Mouse (Mus musculus) G1E (cell line): ENCODE data around the gene Mapk8ip2. TPM values are rescaled to one million over a fixed set of nuclear protein-coding genes. Genes with fewer than 3 reads are reported as not detected.

ENCODE experiments used
- ATAC-seq: 2 replicates; pipeline ENCODE4 v1.8.0; 2016; ENCODE audit warnings: mild to moderate bottlenecking; ENCODE audit not compliant: insufficient number of reproducible peaks, poor library complexity, low FRiP score, severe bottlenecking; ENCODE audit errors: extremely low read depth
- DNase-seq: peaks from one replicate; pipeline ENCODE4 v3.0.0; 2012; ENCODE audit warnings: low spot score
- H3K27me3 ChIP-seq: 2 replicates; pipeline ENCODE4 v1.6.1; 2012; ENCODE audit warnings: mild to moderate bottlenecking, low read length, inconsistent platforms; ENCODE audit not compliant: insufficient read depth
- H3K36me3 ChIP-seq: replicated peaks from 2 replicates; pipeline ENCODE3; 2012; ENCODE audit warnings: mild to moderate bottlenecking, inconsistent platforms
- H3K4me1 ChIP-seq: 2 replicates; pipeline ENCODE4 v1.6.1; 2012; ENCODE audit warnings: low read depth, low read length, inconsistent platforms, mixed read lengths; ENCODE audit not compliant: insufficient read depth
- H3K4me3 ChIP-seq: 2 replicates; pipeline ENCODE4 v1.5.1; 2012; ENCODE audit warnings: low read depth, mild to moderate bottlenecking, inconsistent platforms, low read length, moderate library complexity, mixed read lengths
- H3K9me3 ChIP-seq: replicated peaks from 2 replicates; pipeline ENCODE4 v1.6.1; 2012; ENCODE audit warnings: inconsistent platforms
- CTCF ChIP-seq: IDR thresholded peaks from 2 replicates; pipeline ENCODE4 v1.5.1; 2012; ENCODE audit warnings: low read depth, low read length, inconsistent platforms, mixed read lengths
- GATA1 ChIP-seq: IDR thresholded peaks from 2 replicates; pipeline ENCODE4 v1.6.1; 2012; ENCODE audit warnings: borderline replicate concordance, low read length, inconsistent platforms, mixed read lengths
- GATA2 ChIP-seq: IDR thresholded peaks from 2 replicates; pipeline ENCODE4 v1.6.1; 2012; ENCODE audit warnings: low read depth, low read length, inconsistent platforms, borderline replicate concordance
- POLR2AphosphoS5 ChIP-seq: IDR thresholded peaks from 2 replicates; pipeline ENCODE4 v1.6.1; 2012; ENCODE audit warnings: low read depth, low read length, inconsistent platforms; ENCODE audit not compliant: insufficient replicate concordance
- TAL1 ChIP-seq: conservative IDR thresholded peaks from 2 replicates; pipeline ENCODE4 v1.6.1; 2012; ENCODE audit warnings: low read depth, low read length, inconsistent platforms, mixed read lengths
- polyA plus RNA-seq: library from polyadenylated mRNA; stranded (reverse); fragments of >175 nt; gene quantifications from 2 replicates; pipeline ENCODE4 v1.2.3, GENCODE M21; 2012
- total RNA-seq, 2 experiments: library from RNA; stranded (forward) in 1 of 2; stranded (reverse) in 1 of 2; fragments of 200-1000 nt in 1 of 2; fragments of >200 nt in 1 of 2; fragmentation: Nextera tagmentation in 1 of 2; gene quantifications; 2 replicates each; pipeline ENCODE4 v1.2.3; 2014 to 2017

Gene Mapk8ip2
- total and polyA plus RNA-seq, 3 experiments, result 0.05 TPM; not detected in 2

GRCm38 (mm10) chr15:89424621-89425020 is 29.1 kb upstream of the Mapk8ip2 start:
- Histone ChIP-seq H3K27me3 (no peaks in the 10 kb centered on the region), H3K36me3 (peaks cover 86% of the 10 kb centered on the region), H3K9me3 (no peaks in the 10 kb centered on the region), H3K4me1 (peaks cover 14% of the 10 kb centered on the region), H3K4me3 (no peak overlapping the region)
- TF ChIP-seq GATA1, result no peak
- no peak for TF ChIP-seq TAL1
- TF ChIP-seq POLR2AphosphoS5, result no peak
- TF ChIP-seq CTCF, result no peak
- TF ChIP-seq GATA2, result no peak
- no peak for DNase-seq
- no peak for ATAC-seq

GRCm38 (mm10) chr15:89425711-89426121 is 28.0 kb upstream of the Mapk8ip2 start, which contains the start of gene Cpt1b:
Gene Cpt1b (minus strand): TSS chr15:89425863.
- Histone ChIP-seq H3K9me3 (no peaks in the 10 kb centered on the region), H3K4me1 (peaks cover 14% of the 10 kb centered on the region), H3K4me3 (no peak within 1 kb of the TSS), H3K27me3 (no peaks in the 10 kb centered on the region), H3K36me3 (peaks cover 76% of the 10 kb centered on the region)
- ATAC-seq, result no peak
- no peak for DNase-seq
- TF ChIP-seq TAL1 (no peak), GATA1 (no peak), POLR2AphosphoS5 (no peak), GATA2 (no peak), CTCF (no peak)

GRCm38 (mm10) chr15:89426716-89427115 is 27.0 kb upstream of the Mapk8ip2 start:
- DNase-seq, result no peak
- H3K4me1 ChIP-seq, result peaks cover 23% of the 10 kb centered on the region

GRCm38 (mm10) chr15:89428136-89428790 is 25.4 kb upstream of the Mapk8ip2 start:
- no peak for TF ChIP-seq GATA1
- no peak for TF ChIP-seq CTCF
- no peak for TF ChIP-seq POLR2AphosphoS5
- TF ChIP-seq GATA2, result no peak
- TF ChIP-seq TAL1, result no peak
- Histone ChIP-seq H3K4me1 (peaks cover 27% of the 10 kb centered on the region), H3K4me3 (peak overlapping the region; percentile 85), H3K27me3 (no peaks in the 10 kb centered on the region), H3K36me3 (peaks cover 62% of the 10 kb centered on the region), H3K9me3 (no peaks in the 10 kb centered on the region)
- no peak for ATAC-seq
- DNase-seq, result no peak

More at GRCm38 (mm10) chr15:89426716-89427115, 27.0 kb upstream of the Mapk8ip2 start:
- Histone ChIP-seq H3K4me3 (no peak overlapping the region), H3K27me3 (no peaks in the 10 kb centered on the region), H3K9me3 (no peaks in the 10 kb centered on the region), H3K36me3 (peaks cover 70% of the 10 kb centered on the region)
- no peak for ATAC-seq
- TF ChIP-seq TAL1 (no peak), GATA2 (no peak), CTCF (no peak)

GRCm38 (mm10) chr15:89428821-89429351 is 24.8 kb upstream of the Mapk8ip2 start:
- H3K9me3 ChIP-seq, result no peaks in the 10 kb centered on the region
- H3K36me3 ChIP-seq, result peaks cover 56% of the 10 kb centered on the region
- ATAC-seq (no peak), DNase-seq (no peak)
- peaks cover 27% of the 10 kb centered on the region for H3K4me1 ChIP-seq
- no peaks in the 10 kb centered on the region for H3K27me3 ChIP-seq
- no peak for TF ChIP-seq GATA2
- TF ChIP-seq CTCF, result no peak
- no peak for TF ChIP-seq POLR2AphosphoS5
- TF ChIP-seq TAL1, result no peak
- TF ChIP-seq GATA1, result no peak
- H3K4me3 ChIP-seq, result peak overlapping the region; percentile 85

- TF ChIP-seq CTCF, result no peak
- TF ChIP-seq POLR2AphosphoS5, result peak; percentile 78; the same call in 1 of the 2 replicates
- DNase-seq (peak; percentile 99), ATAC-seq (peak; percentile 86)
- H3K36me3 ChIP-seq, result peaks cover 53% of the 10 kb centered on the region
- H3K27me3 ChIP-seq, result no peaks in the 10 kb centered on the region
- peak within 1 kb of the TSS; percentile 85 for H3K4me3 ChIP-seq
- H3K9me3 ChIP-seq, result no peaks in the 10 kb centered on the region
- H3K4me1 ChIP-seq, result peaks cover 27% of the 10 kb centered on the region
These were observed 24.1 kb upstream of the Mapk8ip2 start, which contains the start of the genes C730034F03Rik, Gm44502 and Chkb for GRCm38 (mm10) chr15:89429352-89430221. Gene C730034F03Rik (plus strand): TSS chr15:89429589. Gene Gm44502 (minus strand): TSS chr15:89429696. Gene Chkb (minus strand): TSS chr15:89429908.
